In the genomic region with DNA sequence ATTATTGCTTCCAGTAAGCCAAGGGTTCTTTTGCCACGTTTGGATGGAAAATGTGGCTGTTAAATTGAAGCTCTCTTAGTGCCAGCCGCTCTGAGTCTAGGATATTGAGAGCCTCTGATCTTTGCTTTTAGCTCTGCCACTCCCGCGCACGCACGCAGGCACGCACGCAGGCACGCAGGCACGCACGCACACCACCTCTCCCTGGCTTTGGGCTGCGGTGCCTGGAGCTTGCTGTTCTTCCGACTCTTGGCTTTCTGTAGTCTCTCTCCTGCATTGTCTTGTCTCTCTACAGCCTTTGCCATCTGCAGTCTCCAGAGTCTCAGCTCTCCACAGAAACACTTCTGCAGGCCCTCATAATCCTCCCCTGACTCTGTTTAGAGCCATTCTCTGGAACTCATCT, we compare ENCODE assay signal across 12 mouse cellular contexts.
A peak's percentile ranks its signal among the peaks of the same experiment; 100 is the strongest.
DNase-seq lines count a peak whose midpoint lies in the region; ATAC-seq and TF ChIP-seq lines count a peak whose summit lies in the region.
"Had no signal": no experiment of that assay in that cellular context is flagged by ENCODE, and none has a peak within 500 bp of the region (broad histone marks: within the 10 kb centered on the region; RNA-seq: fewer than 3 reads in every experiment).

No protein-coding gene starts in this region.

- no peak for DNase-seq in kidney, adult 18-20 months
- DNase-seq in ES-E14 (ENCODE audit: low read depth, low spot score) (peak; percentile 9), WW6 (ENCODE audit: low read depth, low spot score) (peak; percentile 14)
- DNase-seq in limb, embryonic 14.5 days (ENCODE audit: low spot score), result no peak
- no peak for DNase-seq in cerebellum, adult 8-10 months
- DNase-seq in Muller cell, postnatal 12 days (ENCODE audit: inconsistent ontology term), result no peak
- DNase-seq: adrenal gland, adult 8-10 months; thymus, postnatal 14 days had no signal

- no peak for TF ChIP-seq POLR2A in limb, embryonic 14.5 days (IDR thresholded peaks at IDR 0.05; ENCODE audit: borderline replicate concordance, extremely low read depth, insufficient read depth, insufficient read length)

- ATAC-seq in kidney, embryonic 15.5 days (replicated peaks; ENCODE audit: low FRiP score), result no peak
- no peak for ATAC-seq in limb, embryonic 14.5 days (ENCODE audit: low FRiP score, low read depth)

- no peak overlapping the region for H3K4me3 ChIP-seq in kidney, embryonic 15.5 days (replicated peaks)
- H3K4me3 ChIP-seq in ES-E14 (ENCODE audit: insufficient read depth in 1 of 2, low read depth in 1 of 2, low read length in 2 of 2, poor library complexity in 1 of 2, severe bottlenecking in 1 of 2), result peak overlapping the region in 1 of 2 experiments; percentile 44; a peak in 2 of 4 replicates
- 0 out of 2 replicates have a peak overlapping the region, but pooled peaks have one; percentile 4 for H3K4me3 ChIP-seq in limb, embryonic 14.5 days (replicated peaks; ENCODE audit: low read length)
- H3K4me3 ChIP-seq: embryonic facial prominence, embryonic 12.5 days had no signal

- H3K27me3 ChIP-seq in kidney, embryonic 15.5 days, result no peaks in the 10 kb centered on the region
- H3K27me3 ChIP-seq in limb, embryonic 14.5 days (ENCODE audit: control insufficient read depth, insufficient read depth, low read length), result no peaks in the 10 kb centered on the region
- H3K27me3 ChIP-seq: embryonic facial prominence, embryonic 12.5 days had no signal

- H3K4me2 ChIP-seq in kidney, embryonic 15.5 days, result peak overlapping the region; percentile 29
- H3K4me2 ChIP-seq in limb, embryonic 14.5 days (replicated peaks; ENCODE audit: low read depth, low read length, severe bottlenecking), result peak overlapping the region; percentile 32; the same call in 1 of the 2 replicates
- H3K4me2 ChIP-seq: embryonic facial prominence, embryonic 12.5 days had no signal

- no peaks in the 10 kb centered on the region for H3K36me3 ChIP-seq in kidney, embryonic 15.5 days
- no peaks in the 10 kb centered on the region for H3K36me3 ChIP-seq in ES-E14 (ENCODE audit: control insufficient read depth, insufficient read depth, low read length, poor library complexity, severe bottlenecking)
- H3K36me3 ChIP-seq in limb, embryonic 14.5 days (ENCODE audit: control insufficient read depth, insufficient read depth, low read length), result no peaks in the 10 kb centered on the region
- H3K36me3 ChIP-seq: embryonic facial prominence, embryonic 12.5 days; G1E had no signal

- H3K9ac ChIP-seq in kidney, embryonic 15.5 days, result no peak overlapping the region
- H3K9ac ChIP-seq in ES-E14 (ENCODE audit: insufficient read depth, low read depth, low read length, poor library complexity, severe bottlenecking), result no peak overlapping the region
- 0 out of 2 replicates have a peak overlapping the region, but pooled peaks have one; percentile 25 for H3K9ac ChIP-seq in limb, embryonic 14.5 days (ENCODE audit: low read depth, low read length, severe bottlenecking)
- H3K9ac ChIP-seq: embryonic facial prominence, embryonic 12.5 days; liver, embryonic 14.5 days had no signal

- WGBS in kidney, embryonic 15.5 days, result 58% methylated on average over 13 of the region's 13 CpGs
- 47% methylated on average over 13 of the region's 13 CpGs for whole genome bisulfite sequencing in limb, embryonic 14.5 days

- H3K9me3 ChIP-seq in kidney, embryonic 15.5 days (replicated peaks), result no peaks in the 10 kb centered on the region
- no peaks in the 10 kb centered on the region for H3K9me3 ChIP-seq in ES-E14 (ENCODE audit: control insufficient read depth, insufficient read depth, low read depth, low read length)
- H3K9me3 ChIP-seq in limb, embryonic 14.5 days (ENCODE audit: control insufficient read depth, low read length), result no peaks in the 10 kb centered on the region
- H3K9me3 ChIP-seq: embryonic facial prominence, embryonic 12.5 days; G1E had no signal

- peaks cover 17% of the 10 kb centered on the region for H3K4me1 ChIP-seq in kidney, embryonic 15.5 days
- no peaks in the 10 kb centered on the region for H3K4me1 ChIP-seq in ES-E14 (ENCODE audit: control insufficient read depth in 2 of 2, insufficient read depth in 2 of 2, low read length in 2 of 2, poor library complexity in 1 of 2)
- H3K4me1 ChIP-seq in limb, embryonic 14.5 days (ENCODE audit: control insufficient read depth, insufficient read depth, low read length), result peaks cover 13% of the 10 kb centered on the region
- H3K4me1 ChIP-seq: embryonic facial prominence, embryonic 12.5 days had no signal

- in situ Hi-C loops in ES-E14 (cut with MboI; ENCODE audit: low sequenced_read_pairs in 2 of 2, unreplicated experiment in 2 of 2), result no loop called here

- no peak overlapping the region for H3K27ac ChIP-seq in kidney, embryonic 15.5 days
- no peak overlapping the region for H3K27ac ChIP-seq in ES-E14 (ENCODE audit: insufficient read depth, low read depth, low read length, poor library complexity, severe bottlenecking)
- no peak overlapping the region for H3K27ac ChIP-seq in limb, embryonic 14.5 days (replicated peaks; ENCODE audit: low read depth, low read length)
- H3K27ac ChIP-seq: embryonic facial prominence, embryonic 12.5 days; liver, embryonic 14.5 days had no signal

TF ChIP-seq in ES-E14, 5 proteins besides CTCF, POLR2A, EP300 and RAD21:
- no peak for TF ChIP-seq CHD2 (IDR thresholded peaks at IDR 0.05; ENCODE audit: low read depth, low read length)
- no peak for TF ChIP-seq MAFK (IDR thresholded peaks at IDR 0.05; ENCODE audit: insufficient read depth, low read depth, low read length)

Comparison
In these comparisons a context has a peak if more than half of its experiments do, and no peak if none do; other contexts are left out.
1. DNase-seq: peak in ES-E14 (single experiment) and WW6 (single experiment); none in kidney, adult 18-20 months (single experiment), limb, embryonic 14.5 days (single experiment), cerebellum, adult 8-10 months (single experiment) and Muller cell, postnatal 12 days (single experiment).